Comparison of ENCODE assay signal across 35 mouse cellular contexts in the genomic region with DNA sequence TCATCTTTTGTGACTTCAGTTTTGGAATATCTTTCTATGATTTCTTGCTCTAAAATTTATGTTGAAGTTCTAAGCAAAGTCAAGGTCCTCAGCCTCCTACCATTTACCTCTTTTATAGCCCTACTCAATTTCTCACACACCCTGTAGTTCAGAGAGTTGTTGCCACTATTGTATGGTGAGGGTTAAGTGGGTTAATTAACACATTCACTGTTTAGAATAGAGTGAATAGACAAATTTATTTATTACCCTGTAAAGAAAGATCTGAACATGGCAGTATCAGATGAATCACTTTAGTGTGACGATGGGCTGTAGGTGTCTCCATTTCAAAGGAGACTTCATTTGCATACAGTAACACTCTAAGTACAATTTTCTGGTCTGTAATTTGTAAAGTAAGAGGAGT.
"Had no signal": no experiment of that assay in that cellular context is flagged by ENCODE, and none has a peak within 500 bp of the region (broad histone marks: within the 10 kb centered on the region; RNA-seq: fewer than 3 reads in every experiment).

No protein-coding gene starts in this region.

- H3K4me1 ChIP-seq: heart, embryonic 10.5 days; heart, embryonic 12.5 days; heart, embryonic 13.5 days; heart, embryonic 15.5 days; hindbrain, embryonic 12.5 days; hindbrain, embryonic 15.5 days; intestine, embryonic 15.5 days; kidney, embryonic 15.5 days had no signal

- H3K9ac ChIP-seq: heart, embryonic 12.5 days; heart, embryonic 13.5 days; heart, embryonic 15.5 days; hindbrain, embryonic 12.5 days; hindbrain, embryonic 13.5 days; hindbrain, embryonic 14.5 days; hindbrain, embryonic 15.5 days; intestine, embryonic 15.5 days; kidney, embryonic 15.5 days had no signal

- DNase-seq: heart, adult 2 months; heart, postnatal 10 days; heart, postnatal 14 days; heart, postnatal 36 days; heart, postnatal 4 days; kidney, adult 11 months; kidney, adult 18-20 months; kidney, adult 2 months; kidney, adult 8-10 months; kidney, adult 9 months; kidney, postnatal 10 days; kidney, postnatal 14 days; kidney, postnatal 25 days; kidney, postnatal 36 days; kidney, postnatal 4 days; layer of hippocampus, adult 9-11 months; layer of hippocampus, postnatal 36 days had no signal

- H3K9me3 ChIP-seq: heart, embryonic 10.5 days; heart, embryonic 12.5 days; heart, embryonic 13.5 days; heart, embryonic 15.5 days; hindbrain, embryonic 12.5 days; hindbrain, embryonic 13.5 days; hindbrain, embryonic 15.5 days; intestine, embryonic 15.5 days; kidney, embryonic 15.5 days had no signal

- H3K4me2 ChIP-seq: heart, embryonic 11.5 days; heart, embryonic 12.5 days; heart, embryonic 13.5 days; heart, embryonic 15.5 days; hindbrain, embryonic 12.5 days; hindbrain, embryonic 13.5 days; hindbrain, embryonic 14.5 days; hindbrain, embryonic 15.5 days; intestine, embryonic 15.5 days; kidney, embryonic 15.5 days had no signal

- H3K27ac ChIP-seq: heart, adult 2 months; heart, embryonic 10.5 days; heart, embryonic 13.5 days; heart, embryonic 15.5 days; hindbrain, embryonic 12.5 days; hindbrain, embryonic 13.5 days; hindbrain, embryonic 14.5 days; hindbrain, embryonic 15.5 days; hindbrain, postnatal 0 days; intestine, embryonic 15.5 days; kidney, embryonic 15.5 days; kidney, postnatal 0 days had no signal

- ATAC-seq: hindbrain, embryonic 16.5 days; hindbrain, postnatal 0 days; inflammation-experienced regulatory T-cells, adult 6 months; intestine, embryonic 15.5 days; intestine, embryonic 16.5 days; intestine, postnatal 0 days had no signal

- H3K27me3 ChIP-seq: heart, embryonic 12.5 days; heart, embryonic 13.5 days; heart, embryonic 15.5 days; hindbrain, embryonic 12.5 days; hindbrain, embryonic 13.5 days; hindbrain, embryonic 15.5 days; intestine, embryonic 15.5 days; kidney, embryonic 15.5 days had no signal

- H3K4me3 ChIP-seq: heart, adult 2 months; heart, embryonic 10.5 days; heart, embryonic 12.5 days; heart, embryonic 13.5 days; heart, embryonic 15.5 days; hindbrain, embryonic 12.5 days; hindbrain, embryonic 13.5 days; hindbrain, embryonic 15.5 days; intestine, embryonic 15.5 days; kidney, embryonic 15.5 days; layer of hippocampus, adult 2 months had no signal

- H3K36me3 ChIP-seq: heart, embryonic 10.5 days; heart, embryonic 12.5 days; heart, embryonic 13.5 days; heart, embryonic 15.5 days; hindbrain, embryonic 12.5 days; hindbrain, embryonic 13.5 days; hindbrain, embryonic 15.5 days; intestine, embryonic 15.5 days; kidney, embryonic 15.5 days had no signal
